Mouse (Mus musculus) thymus, adult 2 months (tissue): ENCODE data around the gene Dnal4. TPM values are rescaled to one million over a fixed set of nuclear protein-coding genes. Genes with fewer than 3 reads are reported as not detected.

Experiments
- DNase-seq: peaks from one replicate; pipeline ENCODE4 v3.0.0; 2021
- H3K27ac ChIP-seq: fragments of 200-500 bp; 2 replicates; pipeline ENCODE4 v1.5.1; 2012; ENCODE audit warnings: low read length, control low read depth; ENCODE audit not compliant: control insufficient read depth, insufficient read depth
- H3K27me3 ChIP-seq: fragments of 200-500 bp; 2 replicates; pipeline ENCODE4 v1.6.1; 2012; ENCODE audit warnings: mild to moderate bottlenecking, low read length, moderate library complexity, mixed read lengths; ENCODE audit not compliant: control insufficient read depth, insufficient read depth
- H3K36me3 ChIP-seq: fragments of 200-500 bp; 2 replicates; pipeline ENCODE4 v1.6.1; 2012; ENCODE audit warnings: mild to moderate bottlenecking, low read length, moderate library complexity; ENCODE audit not compliant: control insufficient read depth, insufficient read depth
- H3K4me1 ChIP-seq: fragments of 200-500 bp; replicated peaks from 2 replicates; pipeline ENCODE4 v1.6.1; 2012; ENCODE audit warnings: low read length; ENCODE audit not compliant: control insufficient read depth, insufficient read depth
- H3K4me3 ChIP-seq: fragments of 200-500 bp; 2 replicates; pipeline ENCODE4 v1.5.1; 2012; ENCODE audit warnings: mild to moderate bottlenecking, low read length, control low read depth, moderate library complexity; ENCODE audit not compliant: control insufficient read depth, insufficient read depth
- CTCF ChIP-seq: fragments of 200-500 bp; IDR thresholded peaks from 2 replicates; pipeline ENCODE4 v1.5.1; 2012; ENCODE audit warnings: mild to moderate bottlenecking, control low read depth, low read length, moderate library complexity, borderline replicate concordance; ENCODE audit not compliant: control insufficient read depth, poor library complexity, insufficient read depth; ENCODE audit errors: extremely low read depth
- POLR2A ChIP-seq: fragments of 200-500 bp; IDR thresholded peaks from 2 replicates; pipeline ENCODE4 v1.6.1; 2012; ENCODE audit warnings: mild to moderate bottlenecking, low read length, control low read depth, moderate library complexity; ENCODE audit not compliant: control insufficient read depth, poor library complexity, insufficient read depth; ENCODE audit errors: extremely low read depth
- WGBS: fragments of 180-500 bp; shearing (Covaris S2); methylation state at CpG from one replicate; pipeline ENCODE4 v1.1.7; 2018; 5-methylcytosine and 5-hydroxymethylcytosine counted together
- polyA plus RNA-seq: library from polyadenylated mRNA; depleted of rRNA; stranded (reverse); fragments of >200 nt; gene quantifications from 2 replicates; pipeline ENCODE4 v1.2.3, GENCODE M21; 2012

Gene Dnal4
- polyA plus RNA-seq, 1 experiment: 51.3 TPM

- WGBS: 95% methylated on average over 8 of the region's 8 CpGs
- TF ChIP-seq CTCF (no peak), POLR2A (no peak)
- H3K4me1 ChIP-seq: peaks cover 24% of the 10 kb centered on the region
- H3K36me3 ChIP-seq: no peaks in the 10 kb centered on the region
- no peaks in the 10 kb centered on the region for H3K27me3 ChIP-seq
- no peak overlapping the region for H3K4me3 ChIP-seq
- no peak overlapping the region for H3K27ac ChIP-seq
- no peak for DNase-seq
Measured at GRCm38 (mm10) chr15:79750266-79750665, 27.4 kb downstream of the Dnal4 start.

GRCm38 (mm10) chr15:79749162-79749561 lies 28.5 kb downstream of the Dnal4 start:
- WGBS: 17% methylated on average over 7 of the region's 7 CpGs
- Histone ChIP-seq H3K4me1 (peaks cover 24% of the 10 kb centered on the region), H3K27ac (peak overlapping the region; percentile 22; the same call in 1 of the 2 replicates), H3K27me3 (no peaks in the 10 kb centered on the region), H3K4me3 (no peak overlapping the region), H3K36me3 (no peaks in the 10 kb centered on the region)
- TF ChIP-seq POLR2A: no peak
- TF ChIP-seq CTCF: no peak
- DNase-seq: peak; percentile 27

DNA sequence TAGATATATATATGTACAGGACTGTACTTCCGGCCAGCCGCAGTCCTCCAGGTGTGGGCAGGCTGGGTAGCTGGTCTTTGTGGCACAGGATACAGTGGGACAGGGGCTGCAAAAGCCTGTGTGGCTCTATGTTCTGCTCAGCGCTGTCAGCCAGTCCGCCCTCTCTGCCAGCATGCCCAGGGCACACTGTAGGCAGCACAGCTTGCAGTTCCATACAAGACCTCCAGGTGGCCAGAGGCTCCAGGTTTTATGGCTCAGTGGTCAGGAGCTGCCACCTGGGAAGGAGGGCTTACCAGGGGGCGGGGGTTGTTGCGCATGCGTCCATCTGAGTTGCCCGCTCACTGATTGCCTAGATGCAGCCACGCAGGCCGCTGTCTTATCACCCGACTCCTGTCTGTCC lies 29.7 kb downstream of the Dnal4 start:
- no peaks in the 10 kb centered on the region for H3K36me3 ChIP-seq
- peaks cover 24% of the 10 kb centered on the region for H3K4me1 ChIP-seq
- H3K4me3 ChIP-seq: no peak overlapping the region
- no peak overlapping the region for H3K27ac ChIP-seq
- no peaks in the 10 kb centered on the region for H3K27me3 ChIP-seq
- TF ChIP-seq CTCF: 0 out of 2 replicates have a peak, but pooled peaks have one; percentile 13
- TF ChIP-seq POLR2A: no peak
- 95% methylated on average over 11 of the region's 11 CpGs for WGBS
- peak; percentile 39 for DNase-seq

GRCm38 (mm10) chr15:79745883-79746282 lies 31.8 kb downstream of the Dnal4 start:
- Histone ChIP-seq H3K4me3 (no peak overlapping the region), H3K27ac (no peak overlapping the region), H3K4me1 (peaks cover 22% of the 10 kb centered on the region), H3K36me3 (no peaks in the 10 kb centered on the region), H3K27me3 (no peaks in the 10 kb centered on the region)
- DNase-seq: no peak
- TF ChIP-seq CTCF (no peak), POLR2A (no peak)
- 98% methylated on average over 5 of the region's 5 CpGs for WGBS

DNA sequence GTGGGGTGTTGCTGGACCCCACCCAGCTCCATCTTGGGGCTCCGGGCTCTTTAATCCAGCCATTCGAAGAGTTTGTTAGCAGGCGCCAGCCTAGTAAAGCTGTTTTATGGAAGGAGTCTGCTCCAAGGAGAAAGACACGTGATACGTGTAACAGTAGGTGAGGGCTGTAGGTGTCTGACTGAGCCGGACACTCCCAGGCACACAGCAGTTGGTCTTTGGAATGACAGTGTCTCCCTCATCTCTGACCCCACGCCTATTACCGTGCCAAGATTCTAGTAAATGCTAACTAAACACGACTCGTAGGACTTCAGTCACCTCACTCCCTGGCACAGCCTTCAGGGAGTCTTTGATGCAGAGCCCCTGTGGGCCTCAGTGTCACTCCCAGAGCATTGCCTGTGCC lies 32.3 kb downstream of the Dnal4 start:
- Histone ChIP-seq H3K27me3 (no peaks in the 10 kb centered on the region), H3K4me1 (peaks cover 25% of the 10 kb centered on the region), H3K36me3 (no peaks in the 10 kb centered on the region), H3K4me3 (no peak overlapping the region), H3K27ac (no peak overlapping the region)
- DNase-seq: no peak
- 97% methylated on average over 10 of the region's 10 CpGs for WGBS
- TF ChIP-seq POLR2A (no peak), CTCF (no peak)

DNA sequence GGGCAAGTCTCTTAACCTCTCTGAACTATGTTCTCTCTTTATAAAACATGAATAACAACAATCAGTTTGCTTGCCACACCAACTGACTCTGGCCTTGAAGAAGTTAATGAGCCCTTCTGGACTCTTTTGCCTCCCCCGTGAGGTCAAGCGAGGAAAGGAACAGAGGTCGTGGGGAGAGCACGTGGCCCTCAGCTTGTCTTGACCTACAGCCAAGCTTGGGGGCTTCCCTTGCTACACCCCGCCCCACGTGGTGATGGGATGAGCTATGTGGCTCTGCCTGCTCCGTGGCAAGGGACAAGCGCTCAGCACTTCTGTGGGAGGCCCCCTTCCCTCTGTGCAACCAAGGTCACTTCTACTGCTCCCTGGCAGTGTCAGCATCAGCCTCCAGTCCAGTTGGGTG lies 32.9 kb downstream of the Dnal4 start:
- WGBS: 87% methylated on average over 8 of the region's 8 CpGs
- no peak for DNase-seq
- H3K27me3 ChIP-seq: no peaks in the 10 kb centered on the region
- no peak overlapping the region for H3K27ac ChIP-seq
- TF ChIP-seq POLR2A (no peak), CTCF (no peak)
- peaks cover 29% of the 10 kb centered on the region for H3K4me1 ChIP-seq
- no peaks in the 10 kb centered on the region for H3K36me3 ChIP-seq
- H3K4me3 ChIP-seq: no peak overlapping the region

DNA sequence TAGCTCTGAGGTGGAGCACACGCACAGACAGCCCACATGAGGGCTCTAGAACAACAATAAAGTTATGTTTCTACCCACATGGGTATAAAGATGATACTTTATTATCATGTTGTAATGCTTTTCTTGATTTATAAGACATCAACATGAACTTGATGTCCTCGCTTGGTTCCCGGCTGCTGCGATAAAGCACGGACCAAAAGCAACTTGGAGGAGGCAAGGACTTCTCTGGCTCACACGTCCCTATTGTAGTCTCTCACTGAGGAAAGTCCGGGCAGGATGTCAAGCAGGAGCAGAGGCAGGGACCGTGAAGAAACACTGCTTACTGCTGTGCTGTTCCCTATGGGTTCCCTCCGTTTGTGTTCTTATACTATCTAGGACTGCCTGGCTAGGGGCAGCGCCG lies 33.6 kb downstream of the Dnal4 start:
- no peaks in the 10 kb centered on the region for H3K27me3 ChIP-seq
- no peaks in the 10 kb centered on the region for H3K36me3 ChIP-seq
- TF ChIP-seq POLR2A (no peak), CTCF (no peak)
- DNase-seq: no peak
- no peak overlapping the region for H3K27ac ChIP-seq
- peaks cover 26% of the 10 kb centered on the region for H3K4me1 ChIP-seq
- WGBS: 95% methylated on average over 11 of the region's 11 CpGs
- no peak overlapping the region for H3K4me3 ChIP-seq
